ENCODE assay signal across 8 mouse cellular contexts in the genomic region with DNA sequence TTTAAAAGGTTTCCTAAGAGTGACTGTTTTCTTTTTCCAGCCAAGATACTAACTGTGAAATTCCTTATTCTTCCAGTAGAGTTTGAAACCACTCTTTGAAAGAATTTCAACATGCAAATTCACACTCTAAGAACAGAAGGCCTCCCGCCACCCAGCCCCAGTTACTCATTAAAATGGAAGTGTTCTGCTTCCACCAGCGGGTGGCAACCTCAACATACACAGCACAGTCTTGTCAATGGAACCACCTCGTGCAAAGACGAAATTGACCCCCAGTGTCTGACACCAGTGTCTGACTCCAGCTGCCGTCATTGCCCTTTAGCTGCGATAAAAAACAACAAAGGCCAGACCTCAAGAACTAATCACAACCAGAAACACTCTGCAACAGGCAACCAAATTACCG. TPM values are rescaled to one million over a fixed set of nuclear protein-coding genes. Genes with fewer than 3 reads are reported as not detected.
A peak's percentile ranks its signal among the peaks of the same experiment; 100 is the strongest.
DNase-seq lines count a peak whose midpoint lies in the region; ATAC-seq lines count a peak whose summit lies in the region.

No protein-coding gene starts in this region.

- ATAC-seq in limb, embryonic 12.5 days (ENCODE audit: insufficient number of reproducible peaks, insufficient read depth, low FRiP score, low TSS enrichment, low read depth) = peak; percentile 75
- ATAC-seq in midbrain, embryonic 12.5 days (ENCODE audit: low FRiP score, low read depth) = peak; percentile 64; the same call in 1 of the 2 replicates

- no peaks in the 10 kb centered on the region for H3K27me3 ChIP-seq in limb, embryonic 12.5 days
- H3K27me3 ChIP-seq in midbrain, embryonic 12.5 days = no peaks in the 10 kb centered on the region

- no peak overlapping the region for H3K9ac ChIP-seq in limb, embryonic 12.5 days (replicated peaks)
- H3K9ac ChIP-seq in midbrain, embryonic 12.5 days (replicated peaks) = no peak overlapping the region

- H3K36me3 ChIP-seq in limb, embryonic 12.5 days = no peaks in the 10 kb centered on the region
- H3K36me3 ChIP-seq in midbrain, embryonic 12.5 days = no peaks in the 10 kb centered on the region

- H3K27ac ChIP-seq in limb, embryonic 12.5 days = peak overlapping the region; percentile 76
- H3K27ac ChIP-seq in midbrain, embryonic 12.5 days (replicated peaks) = no peak overlapping the region

- H3K4me2 ChIP-seq in limb, embryonic 12.5 days = peak overlapping the region; percentile 37
- H3K4me2 ChIP-seq in midbrain, embryonic 12.5 days (replicated peaks) = no peak overlapping the region

- DNase-seq in gastrocnemius, postnatal 10 days = peak; percentile 36
- no peak for DNase-seq in gastrocnemius, adult 18-20 months (ENCODE audit: low spot score)
- peak; percentile 18 for DNase-seq in c-Kit-positive CD71-negative TER-119-negative erythroid progenitor cells, embryonic 14.5 days (ENCODE audit: low read depth)
- peak; percentile 46 to 71 for DNase-seq in frontal cortex, postnatal 36 days (ENCODE audit: low spot score in 2 of 2)
- DNase-seq in kidney, adult 11 months = peak; percentile 22
- no peak for DNase-seq in spleen, adult 18-20 months

- 6% methylated on average over 7 of the region's 7 CpGs for WGBS in limb, embryonic 12.5 days
- 12% methylated on average over 7 of the region's 7 CpGs for WGBS in midbrain, embryonic 12.5 days

- H3K4me3 ChIP-seq in limb, embryonic 12.5 days (replicated peaks) = no peak overlapping the region
- no peak overlapping the region for H3K4me3 ChIP-seq in midbrain, embryonic 12.5 days

- no peaks in the 10 kb centered on the region for H3K9me3 ChIP-seq in limb, embryonic 12.5 days
- no peaks in the 10 kb centered on the region for H3K9me3 ChIP-seq in midbrain, embryonic 12.5 days

- peaks cover 65% of the 10 kb centered on the region for H3K4me1 ChIP-seq in limb, embryonic 12.5 days (replicated peaks)
- peaks cover 25% of the 10 kb centered on the region for H3K4me1 ChIP-seq in midbrain, embryonic 12.5 days

RNA-seq across cellular contexts. Expression of gene Casd1, which starts 43.0 kb away (rescaled TPM):
- 10 to 100 TPM; 30.1 to 34.6 TPM for total RNA-seq in gastrocnemius, postnatal 10 days (2021)
- total RNA-seq in gastrocnemius, adult 18-20 months (2021) = 10 to 100 TPM; 17.2 to 23.4 TPM
- 51.6 and 53.1 TPM in 2 replicates for polyA plus RNA-seq in limb, embryonic 12.5 days (2016; fragmentation: Nextera tagmentation; extraction: Ambion mirVana)
- polyA plus RNA-seq in midbrain, embryonic 12.5 days (2016; fragmentation: Nextera tagmentation; extraction: Ambion mirVana) = 41.1 and 41.5 TPM in 2 replicates

RNA-seq across cellular contexts. Expression of gene Col1a2, which starts 53.1 kb away (rescaled TPM):
- total RNA-seq in gastrocnemius, postnatal 10 days (2021) = 1,000 to 10,000 TPM; 2,936 to 4,479 TPM
- total RNA-seq in gastrocnemius, adult 18-20 months (2021) = 10 to 100 TPM; 67.9 to 81.6 TPM
- polyA plus RNA-seq in limb, embryonic 12.5 days (2016; fragmentation: Nextera tagmentation; extraction: Ambion mirVana) = 448 and 471 TPM in 2 replicates
- 256 and 344 TPM in 2 replicates for polyA plus RNA-seq in midbrain, embryonic 12.5 days (2016; fragmentation: Nextera tagmentation; extraction: Ambion mirVana)

Comparison
In these comparisons a context has a peak if more than half of its experiments do, and no peak if none do; other contexts are left out.
1. DNase-seq: peak in gastrocnemius, postnatal 10 days (single experiment), c-Kit-positive CD71-negative TER-119-negative erythroid progenitor cells, embryonic 14.5 days (single experiment), frontal cortex, postnatal 36 days (2 of 2) and kidney, adult 11 months (single experiment); none in gastrocnemius, adult 18-20 months (single experiment) and spleen, adult 18-20 months (0 of 2).
2. RNA of gene Col1a2, which starts 53.1 kb away (total RNA-seq): 2,936 to 4,479 TPM in gastrocnemius, postnatal 10 days; 67.9 to 81.6 TPM in gastrocnemius, adult 18-20 months; every median in the first group is over 10 times any median in the second.